Mouse (Mus musculus) lung, adult 2 months (tissue): Measurements from ENCODE around the gene Pacsin3. TPM values are rescaled to one million over a fixed set of nuclear protein-coding genes. Genes with fewer than 3 reads are reported as not detected.

Source experiments
- DNase-seq: peaks from one replicate; pipeline ENCODE4 v3.0.0; 2022
- H3K4me1 ChIP-seq: fragments of 200-500 bp; 2 replicates; pipeline ENCODE4 v1.6.1; 2011; ENCODE audit warnings: low read length; ENCODE audit not compliant: control insufficient read depth, insufficient read depth
- H3K4me3 ChIP-seq: fragments of 200-500 bp; replicated peaks from 2 replicates; pipeline ENCODE3; 2011; ENCODE audit warnings: low read depth, mild to moderate bottlenecking, control low read depth, low read length; ENCODE audit errors: extremely low read depth
- CTCF ChIP-seq: fragments of 200-500 bp; IDR thresholded peaks from 2 replicates; pipeline ENCODE4 v1.5.1; 2011; ENCODE audit warnings: mild to moderate bottlenecking, low read length, control low read depth; ENCODE audit not compliant: insufficient read depth
- POLR2A ChIP-seq: fragments of 200-500 bp; IDR thresholded peaks from 2 replicates; pipeline ENCODE4 v1.6.1; 2011; ENCODE audit warnings: low read depth, mild to moderate bottlenecking, control low read depth, low read length, borderline replicate concordance; ENCODE audit errors: extremely low read depth
- WGBS: fragments of 180-500 bp; shearing (Covaris S2); methylation state at CpG from one replicate; pipeline ENCODE4 v1.1.7; 2018; 5-methylcytosine and 5-hydroxymethylcytosine counted together
- polyA plus RNA-seq: library from polyadenylated mRNA; depleted of rRNA; stranded (reverse); fragments of >200 nt; gene quantifications from 2 replicates; pipeline ENCODE4 v1.2.3, GENCODE M21; 2012

The Pacsin3 gene
- polyA plus RNA-seq, 1 experiment = 55.1 TPM

GRCm38 (mm10) chr2:91258830-91259229 lies 3.1 kb downstream of the Pacsin3 start:
- Histone ChIP-seq H3K4me1 (no peaks in the 10 kb centered on the region), H3K4me3 (no peak overlapping the region)
- no peak for DNase-seq
- WGBS = 48% methylated on average over 1 of the region's 1 CpGs
- TF ChIP-seq CTCF (no peak), POLR2A (no peak)

DNA sequence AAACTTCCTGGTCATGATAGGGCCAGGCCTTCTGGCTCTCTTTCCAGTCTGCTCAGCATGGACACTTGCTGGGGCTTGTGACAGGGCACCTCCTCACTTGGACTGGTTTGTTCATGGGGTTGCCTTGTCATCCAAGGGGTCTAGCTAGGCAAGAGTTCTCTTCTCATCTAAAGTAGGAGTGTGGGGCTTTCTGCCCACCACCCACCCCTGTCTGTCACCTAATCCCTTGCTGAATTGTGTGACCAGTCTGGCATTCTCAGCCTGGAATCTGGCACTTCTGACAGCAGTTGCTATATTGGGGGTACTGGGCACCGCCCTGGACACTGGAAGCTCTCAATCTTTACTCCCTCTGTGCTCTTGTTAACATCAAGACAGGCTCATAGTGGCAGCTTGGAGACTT lies 3.7 kb downstream of the Pacsin3 start:
- TF ChIP-seq POLR2A (no peak), CTCF (no peak)
- H3K4me3 ChIP-seq = no peak overlapping the region
- WGBS = 91% methylated on average over 1 of the region's 1 CpGs
- no peak for DNase-seq
- no peaks in the 10 kb centered on the region for H3K4me1 ChIP-seq

DNA sequence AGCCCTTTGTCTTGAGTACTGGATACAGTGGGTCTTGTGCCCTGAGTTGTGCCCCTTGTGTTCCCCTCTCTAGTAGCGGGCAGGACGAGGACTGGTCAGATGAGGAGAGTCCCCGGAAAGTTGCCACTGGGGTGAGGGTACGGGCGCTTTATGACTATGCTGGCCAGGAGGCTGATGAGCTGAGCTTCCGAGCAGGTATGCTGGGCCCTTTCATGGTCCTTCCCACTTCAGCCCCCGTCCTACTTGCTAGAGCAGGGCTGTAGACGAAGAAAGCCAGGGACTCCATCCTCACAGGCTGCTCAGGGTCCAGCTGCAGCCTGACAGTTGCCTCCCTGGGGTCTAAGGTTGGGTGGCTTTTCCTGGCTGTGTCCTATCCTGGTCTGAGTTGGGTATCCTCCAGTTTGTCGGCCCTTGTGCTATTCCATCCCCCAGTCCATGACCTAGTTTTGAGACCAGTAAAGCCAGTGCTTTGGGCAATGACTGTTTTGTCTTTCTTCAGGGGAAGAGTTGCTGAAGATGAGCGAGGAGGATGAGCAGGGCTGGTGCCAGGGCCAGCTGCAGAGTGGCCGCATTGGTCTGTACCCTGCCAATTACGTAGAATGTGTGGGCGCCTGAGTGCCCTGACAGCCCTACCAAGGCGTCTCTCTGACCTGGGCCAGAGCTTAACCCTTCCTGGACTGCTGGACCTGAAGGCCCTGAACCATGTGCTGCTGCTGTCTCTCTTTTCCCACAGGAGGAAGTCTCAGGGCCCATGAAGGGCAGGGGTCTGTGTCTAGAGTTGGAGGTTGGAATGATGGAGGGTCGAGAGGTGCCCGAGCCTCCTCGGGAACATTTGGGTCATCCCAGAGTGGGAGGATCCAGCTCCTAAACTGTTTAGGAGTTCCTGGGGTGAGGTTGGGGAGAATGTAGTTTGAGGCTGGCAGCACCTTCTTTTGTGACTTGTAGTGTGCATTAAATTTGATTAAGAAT lies 8.2 kb downstream of the Pacsin3 start:
- H3K4me3 ChIP-seq = no peak overlapping the region
- TF ChIP-seq CTCF = no peak
- TF ChIP-seq POLR2A = no peak
- H3K4me1 ChIP-seq = peaks cover 2% of the 10 kb centered on the region
- 85% methylated on average over 17 of the region's 17 CpGs for WGBS
- DNase-seq = no peak

GRCm38 (mm10) chr2:91264711-91265681 lies 9.2 kb downstream of the Pacsin3 start, which contains the start of gene Arfgap2:
Gene Arfgap2 (plus strand): TSS chr2:91264974.
- peak; percentile 96 for DNase-seq
- peak; percentile 89 for TF ChIP-seq POLR2A
- no peak for TF ChIP-seq CTCF
- Histone ChIP-seq H3K4me3 (peak within 1 kb of the TSS; percentile 95), H3K4me1 (peaks cover 2% of the 10 kb centered on the region)
- WGBS = under 1% methylated on average over 72 of the region's 72 CpGs

- no peak for DNase-seq
- peaks cover 2% of the 10 kb centered on the region for H3K4me1 ChIP-seq
- WGBS = 94% methylated on average over 3 of the region's 3 CpGs
- no peak for TF ChIP-seq CTCF
- no peak for TF ChIP-seq POLR2A
- H3K4me3 ChIP-seq = no peak overlapping the region
Measured at GRCm38 (mm10) chr2:91268042-91268441, 12.3 kb downstream of the Pacsin3 start.

GRCm38 (mm10) chr2:91268706-91269105 lies 13.0 kb downstream of the Pacsin3 start:
- peaks cover 2% of the 10 kb centered on the region for H3K4me1 ChIP-seq
- no peak overlapping the region for H3K4me3 ChIP-seq
- no peak for TF ChIP-seq CTCF
- no peak for TF ChIP-seq POLR2A
- WGBS = 57% methylated on average over 2 of the region's 2 CpGs
- DNase-seq = no peak

- Histone ChIP-seq H3K4me1 (peaks cover 2% of the 10 kb centered on the region), H3K4me3 (no peak overlapping the region)
- DNase-seq = no peak
- TF ChIP-seq POLR2A = no peak
- TF ChIP-seq CTCF = no peak
- 91% methylated on average over 8 of the region's 8 CpGs for WGBS
Measured at GRCm38 (mm10) chr2:91269687-91270133, 14.0 kb downstream of the Pacsin3 start.

DNA sequence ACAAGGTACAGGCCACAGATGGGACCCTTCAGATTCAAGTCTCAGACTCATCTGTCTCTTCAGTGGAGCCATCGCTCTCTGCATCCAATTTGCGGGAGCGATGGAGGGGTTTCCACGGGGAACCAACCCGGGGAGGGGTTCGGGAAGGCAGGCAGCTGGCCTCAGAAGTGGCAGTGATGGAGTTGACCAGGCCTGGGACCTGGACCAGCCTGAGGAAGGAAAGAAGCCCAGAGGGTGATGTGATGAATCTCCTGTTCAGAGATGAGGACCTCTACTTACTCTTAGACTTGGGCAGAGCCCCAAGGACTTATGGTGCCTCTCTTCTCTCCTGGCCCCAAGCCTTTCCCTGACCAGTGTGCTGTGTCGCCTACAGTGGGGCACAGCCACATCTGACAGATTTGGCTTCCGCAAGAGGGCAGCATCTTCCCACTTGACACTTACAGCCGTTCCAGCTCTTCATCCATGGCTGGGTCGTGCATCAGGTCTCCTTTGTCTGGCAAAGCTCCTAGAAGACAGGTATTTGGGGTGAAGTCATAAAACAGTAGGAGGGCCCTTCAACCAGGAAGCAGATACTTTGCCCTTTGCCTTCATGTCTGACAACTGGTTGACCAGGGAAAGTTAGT lies 23.1 kb downstream of the Pacsin3 start:
- WGBS = 39% methylated on average over 10 of the region's 10 CpGs
- TF ChIP-seq POLR2A = 0 out of 2 replicates have a peak, but pooled peaks have one; percentile 25
- peak; percentile 71 for TF ChIP-seq CTCF
- Histone ChIP-seq H3K4me1 (no peaks in the 10 kb centered on the region), H3K4me3 (no peak overlapping the region)
- DNase-seq = peak; percentile 48

- TF ChIP-seq POLR2A (no peak), CTCF (no peak)
- H3K4me3 ChIP-seq = no peak overlapping the region
- WGBS = 51% methylated on average over 2 of the region's 2 CpGs
- no peaks in the 10 kb centered on the region for H3K4me1 ChIP-seq
- no peak for DNase-seq
Measured at GRCm38 (mm10) chr2:91279372-91279755, 23.6 kb downstream of the Pacsin3 start.
